Comparison of ENCODE assay signal across 8 mouse cellular contexts in the genomic region with DNA sequence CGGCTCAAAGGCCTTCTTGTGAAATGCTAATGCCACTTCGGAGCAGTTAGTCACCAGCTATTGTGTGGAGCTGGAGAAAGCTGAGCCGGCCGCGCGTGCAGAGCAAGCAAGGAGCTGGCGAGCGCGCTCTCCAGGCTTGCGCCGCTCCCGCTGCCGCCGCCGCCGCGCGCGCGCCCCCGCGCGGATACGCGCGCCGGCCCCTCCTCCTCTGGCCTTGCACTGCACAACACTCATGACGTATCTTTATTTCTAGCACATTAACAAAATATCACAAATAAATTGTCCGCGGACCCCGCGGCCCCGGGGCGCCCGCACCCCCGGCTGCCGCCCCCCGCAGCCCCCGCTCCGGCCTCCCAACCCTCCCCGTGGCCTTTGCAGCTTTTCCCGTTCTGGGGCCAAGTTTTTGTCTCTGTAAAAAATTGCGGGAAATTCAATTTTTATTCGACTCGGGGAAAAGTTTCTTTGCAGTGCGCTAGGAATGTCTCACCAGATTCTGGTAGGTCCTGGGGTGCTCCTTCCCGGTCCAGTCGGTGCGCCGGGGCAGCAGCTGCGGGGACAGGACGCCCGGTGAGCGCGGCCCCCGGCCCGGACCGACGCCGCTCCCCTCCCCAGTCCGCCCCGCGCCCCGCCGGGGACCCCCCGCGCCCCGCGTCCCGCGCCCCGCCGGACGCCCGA. TPM values are rescaled to one million over a fixed set of nuclear protein-coding genes. Genes with fewer than 3 reads are reported as not detected.
DNase-seq lines count a peak whose midpoint lies in the region; ATAC-seq and TF ChIP-seq lines count a peak whose summit lies in the region.

No protein-coding gene starts in this region.

- H3K27me3 ChIP-seq in ES-Bruce4 (ENCODE audit: control insufficient read depth, insufficient read depth, low read length, poor library complexity, severe bottlenecking) = no peaks in the 10 kb centered on the region
- no peaks in the 10 kb centered on the region for H3K27me3 ChIP-seq in forebrain, embryonic 12.5 days
- H3K27me3 ChIP-seq in heart, postnatal 0 days (ENCODE audit: control insufficient read depth, insufficient read depth, low read length) = no peaks in the 10 kb centered on the region
- H3K27me3 ChIP-seq in liver, embryonic 16.5 days (ENCODE audit: control insufficient read depth, insufficient read depth, low read depth, low read length) = no peaks in the 10 kb centered on the region
- no peaks in the 10 kb centered on the region for H3K27me3 ChIP-seq in neural tube, embryonic 12.5 days (replicated peaks)
- H3K27me3 ChIP-seq in stomach, postnatal 0 days (ENCODE audit: control insufficient read depth, insufficient read depth, low read length) = no peaks in the 10 kb centered on the region

- H3K9ac ChIP-seq in ES-Bruce4 (ENCODE audit: low read depth, poor library complexity, severe bottlenecking) = peak overlapping the region; percentile 99
- H3K9ac ChIP-seq in forebrain, embryonic 12.5 days = peak overlapping the region; percentile 97
- peak overlapping the region; percentile 97 for H3K9ac ChIP-seq in heart, postnatal 0 days (replicated peaks; ENCODE audit: low read depth, low read length)
- peak overlapping the region; percentile 99 for H3K9ac ChIP-seq in liver, embryonic 16.5 days (ENCODE audit: low read depth, low read length)
- H3K9ac ChIP-seq in neural tube, embryonic 12.5 days = peak overlapping the region; percentile 95
- H3K9ac ChIP-seq in stomach, postnatal 0 days (ENCODE audit: low read length) = peak overlapping the region; percentile 92

- TF ChIP-seq CTCF in ES-Bruce4 (IDR thresholded peaks at IDR 0.05; ENCODE audit: low read depth, low read length) = no peak
- TF ChIP-seq CTCF in heart, postnatal 0 days (IDR thresholded peaks at IDR 0.05; ENCODE audit: low read depth) = no peak
- TF ChIP-seq CTCF in stomach, postnatal 0 days (IDR thresholded peaks at IDR 0.05; ENCODE audit: low read depth) = no peak

- no peaks in the 10 kb centered on the region; the same call in 1 of the 2 replicates for H3K36me3 ChIP-seq in ES-Bruce4 (ENCODE audit: control insufficient read depth, insufficient read depth, low read length, poor library complexity, severe bottlenecking)
- no peaks in the 10 kb centered on the region for H3K36me3 ChIP-seq in forebrain, embryonic 12.5 days (replicated peaks)
- H3K36me3 ChIP-seq in heart, postnatal 0 days (replicated peaks; ENCODE audit: control insufficient read depth, insufficient read depth, low read length) = no peaks in the 10 kb centered on the region
- no peaks in the 10 kb centered on the region for H3K36me3 ChIP-seq in liver, embryonic 16.5 days (ENCODE audit: control insufficient read depth, insufficient read depth)
- H3K36me3 ChIP-seq in neural tube, embryonic 12.5 days = no peaks in the 10 kb centered on the region
- no peaks in the 10 kb centered on the region; the same call in 1 of the 2 replicates for H3K36me3 ChIP-seq in stomach, postnatal 0 days (ENCODE audit: control insufficient read depth, insufficient read depth, low read length)

- H3K4me3 ChIP-seq in ES-Bruce4 (ENCODE audit: low read depth, low read length) = peak overlapping the region; percentile 77
- H3K4me3 ChIP-seq in forebrain, embryonic 12.5 days (replicated peaks) = peak overlapping the region; percentile 84
- H3K4me3 ChIP-seq in heart, postnatal 0 days (ENCODE audit: low read depth, low read length) = peak overlapping the region; percentile 100
- peak overlapping the region; percentile 75 for H3K4me3 ChIP-seq in liver, embryonic 16.5 days (ENCODE audit: low read depth, low read length)
- peak overlapping the region; percentile 92 for H3K4me3 ChIP-seq in neural tube, embryonic 12.5 days
- H3K4me3 ChIP-seq in stomach, postnatal 0 days (ENCODE audit: low read depth, low read length) = peak overlapping the region; percentile 91

- DNase-seq in c-Kit-positive CD71-positive TER-119-positive erythroid progenitor cells, embryonic 14.5 days (ENCODE audit: low spot score) = peak; percentile 69
- DNase-seq in heart, postnatal 0 days (ENCODE audit: low spot score) = peak; percentile 91
- peak; percentile 88 to 94 for DNase-seq in kidney, postnatal 4 days
- DNase-seq in stomach, postnatal 0 days (ENCODE audit: low spot score) = peak; percentile 93

- no peaks in the 10 kb centered on the region for H3K4me1 ChIP-seq in ES-Bruce4 (ENCODE audit: control insufficient read depth, insufficient read depth, low read length)
- H3K4me1 ChIP-seq in forebrain, embryonic 12.5 days = peaks cover 21% of the 10 kb centered on the region
- peaks cover 13% of the 10 kb centered on the region for H3K4me1 ChIP-seq in heart, postnatal 0 days (ENCODE audit: control insufficient read depth, insufficient read depth)
- H3K4me1 ChIP-seq in liver, embryonic 16.5 days (ENCODE audit: control insufficient read depth, low read depth, low read length) = peaks cover 12% of the 10 kb centered on the region
- H3K4me1 ChIP-seq in neural tube, embryonic 12.5 days = peaks cover 18% of the 10 kb centered on the region
- H3K4me1 ChIP-seq in stomach, postnatal 0 days (replicated peaks; ENCODE audit: control insufficient read depth, insufficient read depth) = no peaks in the 10 kb centered on the region

- H3K27ac ChIP-seq in ES-Bruce4 (ENCODE audit: insufficient read depth, low read length) = peak overlapping the region; percentile 31; the same call in 1 of the 2 replicates
- H3K27ac ChIP-seq in forebrain, embryonic 12.5 days = peak overlapping the region; percentile 100
- peak overlapping the region; percentile 100 for H3K27ac ChIP-seq in heart, postnatal 0 days (ENCODE audit: low read depth)
- peak overlapping the region; percentile 99 for H3K27ac ChIP-seq in liver, embryonic 16.5 days (ENCODE audit: low read length)
- H3K27ac ChIP-seq in neural tube, embryonic 12.5 days = peak overlapping the region; percentile 100
- H3K27ac ChIP-seq in stomach, postnatal 0 days (replicated peaks) = peak overlapping the region; percentile 99

- 0 out of 2 replicates have a peak, but pooled peaks have one; percentile 15 for TF ChIP-seq EP300 in ES-Bruce4 (IDR thresholded peaks at IDR 0.05; ENCODE audit: insufficient read depth, low read depth, low read length)
- TF ChIP-seq EP300 in heart, postnatal 0 days (IDR thresholded peaks at IDR 0.05; ENCODE audit: low read depth) = no peak
- no peak for TF ChIP-seq EP300 in stomach, postnatal 0 days (optimal IDR thresholded peaks at IDR 0.05)

- TF ChIP-seq POLR2A in ES-Bruce4 (IDR thresholded peaks at IDR 0.05; ENCODE audit: insufficient read depth, low read length) = no peak

- H3K9me3 ChIP-seq in ES-Bruce4 (replicated peaks; ENCODE audit: control insufficient read depth, insufficient read depth, low read length, poor library complexity, severe bottlenecking) = no peaks in the 10 kb centered on the region
- H3K9me3 ChIP-seq in forebrain, embryonic 12.5 days = no peaks in the 10 kb centered on the region
- no peaks in the 10 kb centered on the region for H3K9me3 ChIP-seq in heart, postnatal 0 days (replicated peaks; ENCODE audit: control insufficient read depth, low read length)
- no peaks in the 10 kb centered on the region for H3K9me3 ChIP-seq in liver, embryonic 16.5 days (replicated peaks; ENCODE audit: control insufficient read depth, low read length)
- H3K9me3 ChIP-seq in neural tube, embryonic 12.5 days = no peaks in the 10 kb centered on the region
- H3K9me3 ChIP-seq in stomach, postnatal 0 days (ENCODE audit: control insufficient read depth, low read length) = no peaks in the 10 kb centered on the region

- peak overlapping the region; percentile 90 for H3K4me2 ChIP-seq in forebrain, embryonic 12.5 days
- peak overlapping the region; percentile 80 for H3K4me2 ChIP-seq in heart, postnatal 0 days (ENCODE audit: low read depth, low read length)
- peak overlapping the region; percentile 80 for H3K4me2 ChIP-seq in liver, embryonic 16.5 days (ENCODE audit: low read depth, low read length)
- peak overlapping the region; percentile 87 for H3K4me2 ChIP-seq in neural tube, embryonic 12.5 days (replicated peaks)
- H3K4me2 ChIP-seq in stomach, postnatal 0 days (replicated peaks; ENCODE audit: low read depth) = peak overlapping the region; percentile 60

- 1% methylated on average over 75 of the region's 75 CpGs for WGBS in forebrain, embryonic 12.5 days
- WGBS in heart, postnatal 0 days = 1% methylated on average over 69 of the region's 75 CpGs
- WGBS in liver, embryonic 16.5 days (ENCODE audit: insufficient replicate concordance) = under 1% methylated on average over 57 of the region's 75 CpGs
- under 1% methylated on average over 60 of the region's 75 CpGs for WGBS in neural tube, embryonic 12.5 days
- WGBS in stomach, postnatal 0 days = under 1% methylated on average over 59 of the region's 75 CpGs

- peak; percentile 82 for ATAC-seq in forebrain, embryonic 12.5 days (ENCODE audit: low FRiP score)
- peak; percentile 87 for ATAC-seq in heart, postnatal 0 days (ENCODE audit: insufficient read depth, low read depth)
- peak; percentile 78 for ATAC-seq in liver, embryonic 16.5 days (ENCODE audit: low read depth)
- peak; percentile 84 for ATAC-seq in neural tube, embryonic 12.5 days (ENCODE audit: low FRiP score, low read depth)
- ATAC-seq in stomach, postnatal 0 days (ENCODE audit: low FRiP score, low TSS enrichment) = peak; percentile 92

RNA-seq across cellular contexts. Expression of gene Phip, which starts 1.0 kb away (rescaled TPM):
- polyA plus RNA-seq in ES-Bruce4 (2011; ENCODE audit: insufficient read depth, insufficient read length, low read depth, missing spikeins) = 91.4 and 98.9 TPM in 2 replicates
- polyA plus RNA-seq in forebrain, embryonic 12.5 days (2016; fragmentation: Nextera tagmentation; extraction: Ambion mirVana) = 173 and 176 TPM in 2 replicates
- 35.5 and 47.6 TPM in 2 replicates for total RNA-seq in heart, postnatal 0 days (2014; rRNA removed; ENCODE audit: low replicate concordance)
- 26.6 and 30.2 TPM in 2 replicates for polyA plus RNA-seq in heart, postnatal 0 days (2015; fragmentation: Nextera tagmentation; extraction: Ambion mirVana)
- polyA plus RNA-seq in liver, embryonic 16.5 days (2015; fragmentation: Nextera tagmentation; extraction: Ambion mirVana) = 19.6 and 21.7 TPM in 2 replicates
- 127 and 141 TPM in 2 replicates for polyA plus RNA-seq in neural tube, embryonic 12.5 days (2016; fragmentation: Nextera tagmentation; extraction: Ambion mirVana)
- 22.1 and 24.1 TPM in 2 replicates for polyA plus RNA-seq in stomach, postnatal 0 days (2015; fragmentation: Nextera tagmentation; extraction: Ambion mirVana)

Comparison
In these comparisons a context has a peak if more than half of its experiments do, and no peak if none do; other contexts are left out.
1. Peak in every context shown above with its lines: DNase-seq, ATAC-seq, H3K4me3 ChIP-seq and H3K27ac ChIP-seq.
2. H3K27ac ChIP-seq: peak in every context shown above with its lines; median percentile 100 in forebrain, embryonic 12.5 days; 100 in heart, postnatal 0 days; 100 in neural tube, embryonic 12.5 days; 99 in liver, embryonic 16.5 days; 99 in stomach, postnatal 0 days; 31 in ES-Bruce4.